Mouse (Mus musculus) forelimb bud, embryonic 11.5 days (tissue): ENCODE data around the gene Heatr5a.

ENCODE experiments used
- DNase-seq: peaks from one replicate; pipeline ENCODE4 v3.0.0-alpha.2; 2012; ENCODE audit warnings: low read depth, low spot score

Gene Heatr5a

DNA sequence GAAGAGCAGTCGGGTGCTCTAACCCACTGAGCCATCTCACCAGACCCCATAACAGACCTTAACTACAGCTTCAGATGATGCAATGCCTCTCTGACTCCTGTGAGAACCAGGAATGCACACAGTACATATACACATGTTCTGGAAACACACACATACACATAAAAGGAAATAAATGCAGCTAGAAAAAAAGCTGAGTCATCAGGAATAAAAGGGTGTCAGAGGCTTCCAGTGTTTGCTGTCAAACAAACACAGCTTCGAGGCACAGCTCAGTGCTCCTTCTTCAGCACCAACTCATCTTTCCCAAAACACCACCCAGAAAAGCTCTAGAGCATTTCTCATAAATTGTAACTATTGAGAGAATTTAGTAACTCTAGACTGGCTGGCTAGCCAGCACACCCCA lies 86.3 kb downstream of the Heatr5a start:
- DNase-seq: no peak

DNA sequence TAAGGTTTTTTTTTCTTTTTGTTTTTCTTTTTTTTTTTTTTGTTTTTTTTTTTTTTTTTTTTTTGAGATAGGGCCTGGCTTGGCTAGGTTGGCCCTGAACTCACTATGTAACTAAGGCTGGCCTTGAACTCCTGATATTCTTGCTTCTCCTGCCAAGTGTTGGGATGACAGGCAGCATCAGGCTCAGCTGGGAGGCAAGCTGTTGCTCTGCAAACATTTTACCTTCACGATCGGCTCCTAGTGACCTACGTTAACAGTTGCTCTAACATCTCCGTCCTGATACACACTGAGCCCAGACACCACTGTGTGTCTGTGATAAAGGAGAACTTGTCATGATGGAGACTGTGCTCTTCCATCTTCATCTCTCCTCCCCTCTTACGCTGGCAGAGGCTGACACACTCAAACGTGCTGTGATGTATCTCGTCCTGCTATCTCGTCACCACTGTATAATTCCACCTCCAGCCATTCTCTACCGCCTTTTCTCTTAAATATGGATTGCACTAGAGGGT lies 87.8 kb downstream of the Heatr5a start:
- DNase-seq: no peak

DNA sequence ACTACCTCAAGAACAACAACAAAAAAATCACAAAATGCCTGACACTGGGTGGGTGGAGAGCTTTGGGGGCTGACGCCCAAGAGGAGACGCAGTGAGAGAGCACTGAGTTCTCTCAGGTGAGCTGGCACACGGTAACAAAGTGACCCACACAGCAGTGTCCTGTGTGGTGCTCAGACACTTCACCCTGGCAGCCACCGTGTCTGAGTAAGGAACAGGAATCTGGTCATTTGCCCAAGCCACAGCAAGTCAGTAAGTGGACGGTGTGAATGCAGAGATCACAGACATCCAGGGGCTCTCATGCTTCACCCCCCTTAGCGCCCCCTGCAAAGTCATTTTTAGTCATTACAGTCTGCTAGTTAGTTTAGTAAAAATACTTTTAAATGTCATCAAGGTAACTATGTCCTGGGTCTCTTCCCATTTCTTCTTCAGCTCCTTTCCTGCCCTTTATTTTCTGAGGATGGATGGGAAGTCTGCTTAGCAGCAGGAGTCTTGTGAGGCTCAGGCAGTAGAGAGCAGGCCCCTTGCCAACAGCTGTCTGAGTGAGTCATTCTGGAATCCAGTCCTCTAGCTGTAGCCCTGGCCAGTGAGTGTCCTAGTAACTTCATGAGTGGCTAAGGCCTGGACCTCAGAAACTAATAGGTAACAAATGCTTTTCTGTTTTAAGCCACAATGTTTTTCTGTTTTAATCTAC lies 88.4 kb downstream of the Heatr5a start:
- DNase-seq: no peak

DNA sequence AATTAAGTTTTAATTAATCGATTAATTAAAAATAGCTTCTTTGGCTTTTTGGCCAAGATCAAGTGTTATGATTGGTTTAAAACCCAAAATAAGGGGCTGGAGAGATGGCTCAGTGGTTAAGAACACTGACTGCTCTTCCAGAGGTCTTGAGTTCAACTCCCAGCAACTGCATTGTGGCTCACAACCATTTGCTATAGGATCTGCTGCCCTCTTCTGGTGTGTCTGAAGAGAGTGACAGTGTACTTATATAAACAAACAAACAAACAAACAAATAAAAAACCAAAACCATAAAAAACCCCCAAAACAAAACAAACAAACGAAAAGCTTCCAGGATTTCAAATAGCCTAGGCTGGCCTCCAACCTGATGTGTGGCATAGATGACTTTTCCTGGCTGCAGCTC lies 89.3 kb downstream of the Heatr5a start:
- DNase-seq: no peak

DNA sequence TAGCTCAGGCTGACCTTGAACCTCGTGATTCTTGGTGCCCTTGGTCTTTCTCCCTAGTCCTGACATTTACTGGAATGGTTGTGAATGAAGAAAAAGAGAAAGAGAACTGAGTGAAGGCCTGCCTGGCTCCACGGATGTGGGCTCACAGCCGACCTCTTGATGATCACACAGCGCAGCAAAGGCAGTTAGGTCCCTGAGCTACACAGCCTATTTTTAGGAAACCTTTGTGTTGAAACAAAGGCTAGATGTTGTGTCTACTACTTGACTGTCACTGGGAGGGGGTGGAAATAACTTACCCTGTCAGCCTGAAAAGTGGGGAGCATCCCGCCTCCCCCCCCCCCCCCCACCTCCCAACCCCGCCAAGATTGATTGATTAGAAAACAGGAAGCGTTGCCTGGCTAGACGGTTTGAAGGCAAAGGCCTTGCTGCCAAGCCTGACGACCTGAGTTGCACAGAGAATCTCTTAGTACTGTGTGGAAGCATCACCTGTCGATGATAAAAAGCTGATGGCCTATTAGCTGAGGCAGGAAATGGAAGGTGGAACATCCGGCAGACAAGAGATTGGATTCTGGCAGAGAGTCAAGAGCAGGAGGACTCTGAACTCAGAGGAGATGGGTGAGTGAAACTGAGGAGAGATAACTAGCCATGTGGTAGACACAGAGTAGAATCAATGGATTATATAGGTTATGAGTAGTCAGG lies 99.5 kb downstream of the Heatr5a start:
- DNase-seq: no peak

DNA sequence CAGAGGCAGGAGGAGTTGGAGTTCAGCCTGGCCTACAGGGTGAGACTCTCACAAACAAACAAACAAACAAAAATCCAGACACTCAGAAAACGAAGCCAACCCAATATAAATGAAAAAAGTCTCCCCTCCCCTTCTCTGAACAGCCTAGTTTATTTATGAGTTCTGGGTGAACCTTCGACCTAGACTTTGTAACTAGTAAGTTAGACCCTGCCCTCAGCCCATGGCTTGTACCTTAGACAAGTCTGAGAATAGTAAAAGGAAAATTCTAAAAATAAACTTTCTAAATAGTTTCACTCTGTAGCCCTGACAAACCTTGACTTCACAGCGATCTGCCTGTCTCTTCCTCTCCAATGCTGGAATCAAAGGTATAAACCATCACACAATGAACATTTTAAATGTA lies 101.6 kb downstream of the Heatr5a start:
- DNase-seq: no peak

DNA sequence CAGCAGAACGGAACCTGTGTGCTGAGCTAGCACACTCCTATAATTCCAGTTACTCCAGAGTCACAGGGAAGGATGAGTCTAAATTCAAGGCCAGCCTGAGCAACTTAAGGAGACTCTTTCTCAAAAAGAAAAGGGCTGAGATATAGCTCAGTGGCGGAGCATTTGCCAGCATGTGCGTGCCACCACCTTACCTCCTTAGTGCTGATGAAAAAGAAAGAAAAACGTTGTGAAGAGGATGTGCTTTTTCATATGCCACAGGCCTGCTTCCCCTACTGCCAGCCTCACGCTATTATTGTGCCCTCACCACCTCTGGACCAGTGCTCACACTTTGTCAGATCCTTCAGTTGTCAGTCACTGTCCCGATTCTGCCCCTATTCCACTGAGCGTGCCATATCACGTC lies 104.0 kb downstream of the Heatr5a start:
- no peak for DNase-seq

DNA sequence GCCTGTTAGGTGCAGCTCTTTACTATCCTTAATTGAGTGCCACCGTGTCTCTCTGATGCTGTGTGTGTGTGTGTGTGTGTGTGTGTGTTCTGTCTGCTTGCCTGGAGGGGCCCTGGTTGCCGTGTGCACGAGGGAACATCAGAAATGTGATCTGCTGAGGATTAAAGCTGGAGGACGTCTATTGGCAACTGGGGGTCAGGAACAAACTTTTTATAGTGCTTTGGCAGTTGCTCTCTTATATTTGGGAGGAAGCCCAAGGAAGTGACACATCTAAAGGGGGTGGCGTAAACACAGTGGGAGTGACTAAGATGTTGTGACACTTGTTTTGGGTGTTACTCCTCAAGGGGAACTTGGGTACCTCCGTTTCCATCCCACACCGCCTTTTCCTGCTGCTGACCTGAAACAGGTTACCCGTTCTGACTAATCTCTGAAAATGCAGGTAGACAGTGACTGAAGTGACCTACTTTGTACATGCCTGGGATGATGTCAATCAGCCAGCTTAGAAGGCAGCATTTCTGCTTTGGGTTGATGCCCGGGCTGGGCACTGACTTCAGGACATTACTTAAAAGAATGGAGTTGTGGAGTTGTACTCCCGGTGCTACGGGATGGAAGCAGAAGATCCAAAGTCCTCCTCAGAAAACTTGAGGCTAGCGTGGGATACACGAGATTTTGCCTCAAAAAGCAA lies 104.8 kb downstream of the Heatr5a start:
- no peak for DNase-seq

DNA sequence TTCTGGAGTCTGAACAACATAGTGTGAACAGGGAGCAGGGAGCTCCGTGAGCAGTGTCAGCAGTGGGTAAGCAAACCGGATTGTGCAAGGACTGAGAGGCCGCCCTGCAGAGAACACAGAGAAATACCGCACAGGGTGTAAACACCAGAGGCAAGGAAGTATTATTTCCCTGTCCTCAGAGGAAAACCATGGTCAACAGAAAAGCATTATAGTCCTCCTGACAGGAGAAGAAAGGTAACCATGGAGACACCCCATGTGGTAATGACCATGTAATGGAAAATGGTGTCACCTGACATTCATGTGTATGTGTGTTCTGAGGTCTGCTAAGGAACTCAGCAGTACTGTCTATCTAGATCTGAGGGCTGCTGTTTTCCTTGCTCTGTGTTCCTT lies 105.3 kb downstream of the Heatr5a start:
- DNase-seq: peak; percentile 53

DNA sequence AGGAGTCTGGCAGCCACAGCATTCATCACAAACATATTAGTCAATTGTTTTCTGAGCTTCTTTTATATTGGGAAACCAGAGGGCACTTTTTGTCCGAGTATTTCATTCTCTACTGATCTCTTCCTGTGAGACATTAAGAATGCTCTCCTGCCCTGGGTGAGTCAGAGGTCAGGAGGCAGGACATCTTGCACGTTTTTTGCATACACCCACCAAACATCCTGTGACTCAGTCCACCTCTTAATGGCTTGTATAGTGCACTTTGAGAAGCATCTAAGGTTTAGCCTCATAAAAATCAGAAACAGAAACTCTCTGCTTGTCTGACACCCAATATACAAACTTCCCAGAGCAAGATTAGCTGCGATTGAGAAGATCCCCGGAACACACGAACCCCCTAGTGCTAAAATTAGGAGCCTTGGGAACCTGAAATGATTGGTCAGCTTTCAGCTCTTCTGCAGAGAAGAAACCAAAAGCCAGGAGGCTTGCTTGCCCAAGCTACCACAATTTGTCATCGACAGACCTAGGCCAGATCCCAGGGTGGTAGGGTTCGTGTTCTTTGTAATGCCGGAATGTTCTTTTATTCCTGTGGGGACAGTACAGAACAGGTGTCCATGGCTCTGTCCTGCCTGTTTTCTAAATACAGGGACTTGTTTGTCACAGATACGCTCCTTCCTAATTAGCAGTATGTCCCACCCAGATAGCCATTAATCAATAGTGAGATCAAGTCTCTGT lies 105.9 kb downstream of the Heatr5a start:
- no peak for DNase-seq

DNA sequence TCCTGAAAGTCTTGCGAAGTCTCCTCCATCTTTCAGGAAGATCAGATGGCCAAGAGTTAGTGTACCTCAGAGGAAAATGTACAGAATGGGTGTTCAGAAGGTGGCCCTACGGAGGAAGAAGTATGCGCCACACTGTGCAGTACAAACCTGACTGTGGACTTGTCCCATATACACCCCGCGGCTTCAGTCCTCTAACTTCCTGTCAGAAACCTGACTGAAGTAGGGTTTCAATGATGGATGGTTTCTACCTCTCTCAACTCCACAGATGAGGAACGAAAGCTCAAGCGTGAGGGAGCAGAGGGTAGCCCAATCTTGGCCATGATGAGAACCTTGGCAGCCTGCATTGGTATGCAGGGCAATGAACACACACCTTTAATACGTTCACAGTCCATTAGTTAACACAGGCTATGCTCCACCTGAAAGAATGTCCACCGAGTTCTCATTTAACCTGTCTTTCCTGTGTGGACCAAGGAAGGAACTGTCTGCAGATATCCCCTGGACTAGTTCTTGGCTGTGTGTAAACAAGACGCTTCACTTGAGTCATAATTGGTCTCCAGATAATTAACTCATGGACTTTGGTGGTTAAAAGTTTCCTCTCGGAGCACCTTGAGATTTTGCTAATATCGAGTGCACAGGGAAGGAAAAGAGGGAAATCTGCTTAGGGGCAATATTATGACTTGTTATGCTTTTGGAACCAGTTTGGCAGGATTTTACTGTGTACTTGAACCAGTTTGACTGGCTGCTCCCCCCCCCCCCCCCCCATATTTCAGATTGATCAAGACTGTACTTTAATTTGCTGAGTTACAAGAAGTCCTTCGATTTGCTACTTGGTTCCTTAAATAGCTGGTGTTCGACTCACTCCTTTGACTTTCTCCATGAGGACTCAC lies 107.8 kb downstream of the Heatr5a start:
- DNase-seq: no peak

DNA sequence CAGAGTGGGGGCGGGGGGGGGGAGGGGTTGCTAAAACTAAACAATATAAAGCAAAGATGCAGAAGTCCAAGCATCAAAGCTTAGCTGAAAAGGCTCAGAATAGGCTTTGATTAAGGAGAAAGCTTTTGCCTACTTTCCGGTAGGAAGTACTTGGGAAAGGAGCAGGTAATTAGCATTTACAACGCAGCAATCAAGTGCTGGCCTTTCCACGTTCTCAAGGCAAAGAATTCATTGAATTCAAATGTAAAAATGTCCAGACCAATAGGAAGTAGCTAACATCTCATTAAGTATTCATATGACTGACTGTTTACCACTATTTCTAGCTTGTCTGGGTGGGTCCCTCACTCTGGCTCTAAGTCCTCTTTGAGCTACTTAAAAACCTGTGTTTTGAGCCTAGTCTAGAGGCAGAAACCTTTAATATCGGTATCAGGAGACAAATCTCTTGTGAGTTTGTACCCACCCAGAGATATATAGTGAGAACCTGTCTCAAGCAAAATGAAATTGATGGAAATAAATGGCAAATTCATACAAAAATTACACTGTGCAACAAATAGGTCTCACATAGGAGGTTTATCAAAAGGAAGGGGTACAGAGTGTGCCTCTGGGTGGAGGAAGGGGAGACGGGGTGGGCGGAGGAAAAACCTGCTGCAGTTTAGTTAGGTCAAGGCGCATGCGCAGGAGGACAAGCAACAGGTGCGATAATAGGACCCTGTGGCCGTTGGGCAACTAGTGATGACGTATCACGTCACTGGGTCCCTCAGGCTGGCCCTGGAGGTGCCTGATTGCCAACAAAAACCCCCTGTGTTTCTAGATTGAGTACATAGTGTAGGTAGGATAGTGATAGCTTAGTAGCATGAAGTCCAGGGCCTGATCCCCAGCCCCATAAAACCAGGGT lies 112.7 kb downstream of the Heatr5a start:
- DNase-seq: no peak

DNA sequence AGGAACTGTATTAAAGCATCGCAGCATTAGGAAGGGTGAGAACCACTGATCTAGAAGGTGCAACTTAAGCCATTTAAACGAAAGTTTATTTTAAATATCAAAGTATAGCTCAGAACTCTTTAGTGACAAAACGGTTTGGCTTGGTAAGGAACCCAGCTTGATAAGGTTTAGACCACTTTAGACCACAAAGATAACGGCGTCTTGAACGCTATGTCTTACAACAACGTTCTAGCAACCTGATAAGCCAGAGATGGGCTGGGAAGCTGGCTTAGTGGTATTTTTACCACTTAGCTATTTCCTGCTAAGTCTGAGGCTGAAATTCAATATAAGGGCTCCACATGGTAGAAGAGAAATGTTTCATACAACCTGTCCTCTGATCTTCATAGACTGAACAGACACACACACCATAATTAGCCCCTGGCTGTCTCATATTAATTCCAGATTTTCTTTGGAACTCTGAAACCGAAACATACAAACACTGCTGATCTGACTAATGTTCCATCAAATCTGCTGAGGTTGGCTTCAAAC lies 114.3 kb downstream of the Heatr5a start:
- DNase-seq: no peak

DNA sequence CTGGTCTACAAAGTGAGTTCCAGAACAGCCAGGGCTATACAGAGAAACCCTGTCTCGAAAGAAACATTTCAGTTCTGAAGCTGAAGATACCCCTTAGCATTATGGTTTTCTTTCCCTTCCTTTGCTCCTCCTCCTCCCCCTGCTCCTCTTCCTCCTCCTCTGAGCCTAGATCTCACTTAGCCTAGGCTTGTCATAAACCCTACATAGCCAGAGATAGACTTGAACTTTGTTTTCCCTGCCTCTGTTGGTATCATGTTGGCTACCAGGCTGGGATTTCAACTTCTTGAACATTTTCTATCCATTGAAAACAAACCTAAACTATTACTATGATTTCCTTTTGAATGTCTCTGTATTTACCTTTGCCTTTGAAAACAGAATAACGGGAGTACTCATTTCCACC lies 115.2 kb downstream of the Heatr5a start:
- DNase-seq: no peak

DNA sequence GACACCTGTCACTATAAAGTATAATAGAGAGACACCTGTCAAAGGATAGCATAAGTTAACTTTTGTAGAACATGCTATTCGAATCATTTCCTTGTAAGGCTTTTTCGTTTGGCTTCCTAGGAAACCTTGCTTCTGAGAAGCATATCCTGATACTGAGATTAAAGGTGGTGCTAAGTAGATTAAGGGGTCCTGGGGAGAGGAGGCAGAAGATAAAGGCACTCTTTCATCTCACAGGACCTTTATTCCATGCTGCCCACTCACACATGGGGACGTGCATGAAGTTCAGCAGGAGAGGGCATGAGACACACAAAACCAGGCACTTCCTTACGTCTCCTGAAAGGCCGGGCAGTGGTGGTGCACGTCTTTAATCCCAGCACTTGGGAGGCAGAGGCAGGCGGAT lies 115.7 kb downstream of the Heatr5a start:
- no peak for DNase-seq

DNA sequence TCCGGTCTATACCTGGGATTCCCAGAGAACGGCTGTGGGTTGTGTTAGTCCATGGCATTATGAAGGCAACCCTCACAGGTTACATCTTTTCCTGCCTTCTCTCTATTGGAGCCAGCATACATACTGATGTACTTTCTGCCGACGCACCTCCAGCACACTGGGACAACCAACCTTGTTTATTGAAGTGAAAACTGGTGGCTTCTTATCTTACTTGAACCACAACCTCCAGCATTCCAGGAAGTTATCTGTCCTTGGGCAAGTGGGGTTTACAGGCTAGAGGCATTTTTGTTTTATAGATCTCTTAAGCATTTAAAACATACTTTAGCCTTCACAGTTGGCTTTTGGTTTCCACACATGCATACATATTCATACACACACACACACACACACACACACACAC lies 119.5 kb downstream of the Heatr5a start:
- DNase-seq: no peak

DNA sequence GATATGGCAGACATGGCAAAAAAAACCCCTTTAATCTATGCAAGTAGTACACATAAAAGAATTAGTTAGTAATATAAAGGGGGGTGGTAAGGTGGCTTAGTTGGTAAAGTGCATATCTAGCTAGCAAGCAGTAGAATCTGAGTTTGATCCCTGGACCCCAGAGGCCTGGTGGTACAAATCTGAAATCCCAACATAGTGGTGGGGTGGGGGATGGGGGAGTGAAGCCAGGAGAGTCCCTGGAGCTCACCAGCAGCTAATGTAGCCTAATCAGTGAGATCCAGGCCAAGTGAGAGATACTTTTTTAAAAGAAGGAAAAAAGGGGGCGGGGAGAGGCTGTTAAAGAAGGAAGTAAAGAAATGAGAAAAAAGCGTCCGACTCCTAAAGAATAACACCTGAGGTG lies 120.0 kb downstream of the Heatr5a start:
- no peak for DNase-seq

DNA sequence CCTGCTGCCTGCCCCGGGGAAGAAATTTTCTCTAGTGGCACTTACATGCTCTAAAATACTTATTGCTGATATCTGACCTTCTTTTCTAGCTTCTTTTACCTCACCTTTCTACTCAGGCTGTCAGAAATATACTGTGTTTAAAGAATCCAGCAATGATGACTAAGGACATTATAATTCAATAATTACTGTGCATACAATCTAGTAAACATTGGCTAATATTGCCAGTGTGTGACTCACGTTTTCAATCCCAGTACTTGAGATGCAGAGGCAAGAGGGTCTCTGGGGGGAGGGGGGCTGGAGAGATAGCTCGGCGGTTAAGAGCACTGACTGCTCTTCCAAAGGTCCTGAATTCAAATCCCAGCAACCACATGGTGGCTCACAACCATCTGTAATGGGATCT lies 120.8 kb downstream of the Heatr5a start:
- DNase-seq: no peak

DNA sequence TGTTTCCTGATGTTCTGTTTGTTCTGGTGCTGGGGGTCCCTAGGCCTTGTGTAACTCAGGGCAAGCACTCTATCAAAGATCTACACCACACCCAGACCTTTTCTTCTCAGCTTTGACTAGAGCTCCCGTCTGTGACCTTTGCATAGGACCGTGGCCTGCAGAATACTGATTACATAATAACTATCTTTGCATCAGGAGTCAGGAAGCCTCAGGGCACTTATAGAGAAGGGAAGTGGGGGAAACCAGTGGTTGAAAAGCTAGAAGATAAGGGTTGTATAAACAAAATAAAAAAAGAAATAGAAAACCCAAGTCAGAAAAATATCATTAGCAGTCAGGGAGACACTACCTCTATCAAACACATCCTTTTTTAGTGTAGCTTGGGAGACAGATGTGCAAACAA lies 121.2 kb downstream of the Heatr5a start:
- no peak for DNase-seq
